Mouse (Mus musculus) stomach, embryonic 15.5 days (tissue): ENCODE data around the gene Btbd11. TPM values are rescaled to one million over a fixed set of nuclear protein-coding genes. Genes with fewer than 3 reads are reported as not detected.

Experiments used
- ATAC-seq: fragments of 200-750 bp; cut with Nextera tagmentation; 2 replicates; pipeline ENCODE4 v1.8.0; 2017; ENCODE audit warnings: low read depth, moderate number of reproducible peaks, moderate TSS enrichment; ENCODE audit not compliant: insufficient read depth, low FRiP score
- H3K27ac ChIP-seq: fragments of 300-500 bp; sonication (generic); 2 replicates; pipeline ENCODE4 v1.5.1; 2015; ENCODE audit warnings: mild to moderate bottlenecking, inconsistent platforms
- H3K27me3 ChIP-seq: fragments of 300-500 bp; sonication (generic); replicated peaks from 2 replicates; pipeline ENCODE4 v1.6.1; 2015; ENCODE audit warnings: inconsistent platforms
- H3K36me3 ChIP-seq: fragments of 300-500 bp; sonication (generic); 2 replicates; pipeline ENCODE4 v1.6.1; 2015; ENCODE audit warnings: inconsistent platforms
- H3K4me1 ChIP-seq: fragments of 300-500 bp; sonication (generic); 2 replicates; pipeline ENCODE4 v1.6.1; 2015; ENCODE audit warnings: inconsistent platforms
- H3K4me2 ChIP-seq: fragments of 300-500 bp; sonication (generic); 2 replicates; pipeline ENCODE4 v1.6.1; 2015; ENCODE audit warnings: mild to moderate bottlenecking, inconsistent platforms
- H3K4me3 ChIP-seq: fragments of 300-500 bp; sonication (generic); replicated peaks from 2 replicates; pipeline ENCODE4 v1.5.1; 2015; ENCODE audit warnings: inconsistent platforms
- H3K9ac ChIP-seq: fragments of 300-500 bp; sonication (generic); 2 replicates; pipeline ENCODE4 v1.6.1; 2015; ENCODE audit warnings: inconsistent platforms
- H3K9me3 ChIP-seq: fragments of 300-500 bp; sonication (generic); 2 replicates; pipeline ENCODE4 v1.6.1; 2016; ENCODE audit warnings: inconsistent platforms
- WGBS: fragments of 180-500 bp; shearing (Covaris S2); methylation state at CpG from one replicate; pipeline ENCODE4 v1.1.7; 2015; 5-methylcytosine and 5-hydroxymethylcytosine counted together
- polyA plus RNA-seq: library from polyadenylated mRNA; unstranded; fragments of >200 nt; fragmentation: Nextera tagmentation; extraction: Ambion mirVana; gene quantifications from 2 replicates; pipeline ENCODE4 v1.2.1, GENCODE M21; 2015

The Btbd11 gene
- polyA plus RNA-seq, result 1.9 and 2.2 TPM in 2 replicates

DNA sequence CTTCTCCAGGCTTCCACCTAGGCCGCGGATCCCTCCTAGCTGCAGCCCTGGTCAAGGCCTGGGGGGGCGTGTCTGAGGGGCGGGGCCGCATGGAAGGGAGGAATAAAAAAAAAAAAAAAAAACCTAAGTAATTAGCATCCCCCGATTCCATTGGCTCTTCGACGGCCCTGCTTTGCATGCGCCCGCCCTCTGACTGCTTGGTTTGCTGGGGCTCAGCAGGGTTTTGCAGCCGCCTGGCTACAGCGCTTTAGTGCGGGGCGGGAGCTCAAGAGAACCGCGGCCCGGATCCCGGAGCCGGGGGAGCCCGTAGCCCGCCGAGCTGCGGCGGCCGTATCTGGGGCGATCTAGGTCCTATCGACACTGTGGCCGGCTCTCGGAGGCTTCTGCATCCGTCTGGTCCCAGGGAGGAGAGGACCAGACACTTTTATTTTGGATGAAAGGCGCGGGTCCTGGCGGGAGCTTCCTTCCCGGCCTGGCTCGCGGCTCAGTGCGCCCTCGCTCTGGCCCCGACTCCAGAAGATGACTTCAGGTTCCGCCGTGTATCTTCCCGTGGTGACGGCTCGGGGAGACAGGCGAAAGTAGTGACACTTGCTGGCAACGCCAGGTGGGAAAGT is at the start of gene Btbd11:
Gene Btbd11 (plus strand): TSS at position 210 of the 614 bp plus-strand sequence.
- H3K9me3 ChIP-seq, result no peaks in the 10 kb centered on the region
- peaks cover 19% of the 10 kb centered on the region; the same call in 1 of the 2 replicates for H3K4me1 ChIP-seq
- peak; percentile 96 for ATAC-seq
- no peaks in the 10 kb centered on the region for H3K36me3 ChIP-seq
- peak within 1 kb of the TSS; percentile 98 for H3K4me2 ChIP-seq
- peaks cover 17% of the 10 kb centered on the region; the same call in 1 of the 2 replicates for H3K27me3 ChIP-seq
- H3K27ac ChIP-seq, result peak within 1 kb of the TSS; percentile 51; the same call in 1 of the 2 replicates
- peak within 1 kb of the TSS; percentile 46; the same call in 1 of the 2 replicates for H3K9ac ChIP-seq
- WGBS, result under 1% methylated on average over 46 of the region's 46 CpGs
- peak within 1 kb of the TSS; percentile 59 for H3K4me3 ChIP-seq

DNA sequence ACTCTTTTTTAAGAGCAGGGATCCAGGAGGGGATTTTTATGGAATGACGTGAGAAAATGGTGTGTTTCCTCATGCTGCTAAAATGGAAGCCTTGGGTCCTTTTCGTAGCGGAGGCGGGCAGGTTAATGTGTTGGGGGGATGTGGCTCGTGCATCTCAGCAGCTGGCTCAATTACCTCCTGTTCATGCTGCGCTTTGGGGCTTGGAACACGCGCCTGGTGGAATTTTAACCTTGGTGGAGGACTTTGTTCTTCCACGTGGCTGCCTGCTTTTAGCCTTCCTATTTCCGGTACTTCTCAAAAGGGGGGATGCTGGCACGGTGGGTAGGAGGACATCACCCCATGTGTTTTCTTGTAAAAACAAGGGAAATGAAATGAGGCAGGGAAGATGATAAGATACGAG is 47.9 kb upstream of the Btbd11 start:
- Histone ChIP-seq H3K27me3 (no peaks in the 10 kb centered on the region), H3K36me3 (no peaks in the 10 kb centered on the region), H3K9ac (no peak overlapping the region)

DNA sequence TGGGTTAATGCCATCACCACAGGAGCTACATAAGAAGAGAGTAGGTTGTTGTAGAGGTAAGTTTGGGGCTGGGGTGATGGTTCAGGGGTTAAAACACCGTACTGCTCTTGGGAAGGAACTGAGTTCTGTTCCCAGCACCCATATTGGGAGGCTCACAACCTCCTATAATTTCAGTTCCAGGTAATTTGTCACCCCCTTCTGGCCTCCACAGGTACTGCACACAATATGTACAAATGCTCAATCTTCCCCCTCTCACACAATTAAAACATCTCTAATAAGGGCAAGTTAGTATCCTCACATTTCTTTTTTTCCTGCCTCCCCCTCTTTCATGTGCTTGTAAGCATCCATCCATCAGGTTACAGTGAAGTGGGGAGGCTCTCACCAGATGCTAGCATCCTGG is 44.7 kb upstream of the Btbd11 start:
- 84% methylated on average over 1 of the region's 1 CpGs for WGBS

More for the DNA sequence above, 47.9 kb upstream of the Btbd11 start:
- no peak overlapping the region for H3K4me3 ChIP-seq
- no peak overlapping the region for H3K4me2 ChIP-seq
- no peak for ATAC-seq
- H3K4me1 ChIP-seq, result no peaks in the 10 kb centered on the region
- no peak overlapping the region for H3K27ac ChIP-seq
- no peaks in the 10 kb centered on the region for H3K9me3 ChIP-seq
- 76% methylated on average over 12 of the region's 12 CpGs for WGBS

DNA sequence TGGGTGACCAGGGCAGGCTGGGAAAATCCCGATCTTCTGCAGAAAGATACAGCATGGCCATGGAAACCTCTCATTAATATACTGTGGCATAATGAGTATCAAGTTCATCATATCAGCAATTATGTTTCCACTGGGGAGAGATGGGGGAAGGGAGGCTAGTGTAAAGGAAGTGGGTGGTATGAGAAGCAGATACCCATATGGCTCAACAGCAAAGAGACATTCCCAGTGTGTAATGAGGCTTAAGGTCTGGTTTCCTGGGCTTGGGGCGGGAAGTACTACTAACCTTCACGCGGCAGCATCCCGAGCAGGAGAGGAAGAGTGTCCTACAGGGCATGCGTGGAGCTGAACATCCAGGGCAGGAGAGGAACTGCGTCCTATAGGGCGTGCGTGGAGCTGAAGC is 39.4 kb upstream of the Btbd11 start:
- WGBS, result 83% methylated on average over 9 of the region's 9 CpGs
- H3K9ac ChIP-seq, result no peak overlapping the region
- no peaks in the 10 kb centered on the region for H3K4me1 ChIP-seq
- no peak for ATAC-seq
- H3K27me3 ChIP-seq, result no peaks in the 10 kb centered on the region
- H3K4me2 ChIP-seq, result no peak overlapping the region
- no peaks in the 10 kb centered on the region for H3K36me3 ChIP-seq
- no peaks in the 10 kb centered on the region for H3K9me3 ChIP-seq
- H3K27ac ChIP-seq, result no peak overlapping the region
- H3K4me3 ChIP-seq, result no peak overlapping the region

More for the DNA sequence above, 44.7 kb upstream of the Btbd11 start:
- no peaks in the 10 kb centered on the region for H3K27me3 ChIP-seq
- no peak overlapping the region for H3K4me2 ChIP-seq
- no peak overlapping the region for H3K4me3 ChIP-seq
- no peaks in the 10 kb centered on the region for H3K36me3 ChIP-seq
- no peak overlapping the region for H3K27ac ChIP-seq
- no peak overlapping the region for H3K9ac ChIP-seq
- no peaks in the 10 kb centered on the region for H3K9me3 ChIP-seq
- ATAC-seq, result no peak
- H3K4me1 ChIP-seq, result no peaks in the 10 kb centered on the region

DNA sequence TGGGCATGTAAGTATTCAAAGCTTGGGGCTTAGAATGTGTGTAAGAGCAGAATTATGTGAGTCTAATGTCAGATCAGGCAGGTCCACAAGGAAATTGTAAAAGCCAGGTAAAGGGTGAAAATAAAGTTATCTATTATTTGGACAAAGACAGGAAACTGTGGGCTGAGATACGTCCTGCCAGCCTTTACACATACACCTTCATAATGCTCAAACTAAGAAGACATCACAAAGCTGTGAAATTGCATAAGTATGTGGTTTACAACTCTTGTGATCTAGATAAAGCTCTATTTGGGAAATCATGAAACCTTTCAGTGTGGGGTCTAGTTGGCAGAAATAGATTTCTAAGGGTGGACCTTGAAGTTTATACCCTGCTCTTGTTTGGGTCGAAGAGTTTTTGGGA is 34.1 kb upstream of the Btbd11 start:
- Histone ChIP-seq H3K9me3 (no peaks in the 10 kb centered on the region), H3K4me1 (no peaks in the 10 kb centered on the region), H3K9ac (no peak overlapping the region), H3K27me3 (no peaks in the 10 kb centered on the region), H3K4me2 (no peak overlapping the region), H3K27ac (no peak overlapping the region), H3K36me3 (no peaks in the 10 kb centered on the region), H3K4me3 (no peak overlapping the region)
- 59% methylated on average over 2 of the region's 2 CpGs for WGBS
- ATAC-seq, result no peak

DNA sequence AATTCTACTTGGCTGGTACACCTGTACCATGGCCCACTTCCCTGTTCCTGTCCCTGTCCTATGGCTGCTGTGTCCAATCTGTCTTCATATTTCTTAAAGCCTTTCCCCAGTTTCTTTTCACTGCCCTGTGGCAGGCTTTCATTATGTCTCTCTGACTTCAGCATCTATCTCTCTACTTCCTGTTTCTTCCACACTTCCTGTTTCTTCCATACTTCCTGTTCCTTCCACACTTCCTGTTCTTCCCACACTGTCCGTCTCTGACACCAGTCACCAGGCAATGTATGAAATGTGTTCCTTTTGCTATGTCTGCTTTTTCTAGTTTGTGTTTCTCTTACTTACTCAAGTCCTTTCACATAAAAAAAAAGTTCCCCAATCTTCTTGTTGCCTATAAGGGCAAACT is 32.3 kb upstream of the Btbd11 start:
- H3K27me3 ChIP-seq, result no peaks in the 10 kb centered on the region
- H3K9me3 ChIP-seq, result no peaks in the 10 kb centered on the region
- 80% methylated on average over 1 of the region's 1 CpGs for WGBS
- no peak for ATAC-seq
- no peak overlapping the region for H3K27ac ChIP-seq
- H3K36me3 ChIP-seq, result no peaks in the 10 kb centered on the region
- no peak overlapping the region for H3K9ac ChIP-seq
- no peak overlapping the region for H3K4me2 ChIP-seq
- no peaks in the 10 kb centered on the region for H3K4me1 ChIP-seq
- H3K4me3 ChIP-seq, result no peak overlapping the region

DNA sequence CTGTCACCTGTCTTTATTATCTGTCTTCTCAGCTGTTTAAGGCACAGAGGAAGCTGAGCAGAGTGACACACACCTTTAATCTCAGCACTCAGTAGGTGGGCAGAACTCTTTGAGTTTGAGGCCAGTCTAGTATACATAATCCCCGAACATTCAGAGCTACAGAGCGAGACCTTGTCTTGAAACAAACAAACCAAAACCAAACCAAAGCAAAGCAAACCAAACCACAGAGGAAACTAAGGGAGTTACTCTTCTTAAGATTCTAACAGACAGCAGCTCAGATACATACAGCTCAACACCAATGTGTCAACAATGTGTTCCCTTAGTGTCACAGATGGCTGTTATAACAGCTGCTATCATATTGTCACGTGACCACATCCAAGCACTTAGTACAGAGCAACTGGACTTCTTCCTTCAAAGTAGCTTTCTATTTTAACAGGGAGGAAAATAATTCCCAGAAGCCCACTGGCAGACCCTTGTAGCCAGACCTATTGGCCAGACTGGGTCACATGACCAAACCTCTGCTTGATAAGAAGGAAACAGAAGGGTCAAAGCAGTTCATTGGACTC is 27.0 kb upstream of the Btbd11 start:
- no peak overlapping the region for H3K27ac ChIP-seq
- no peaks in the 10 kb centered on the region for H3K4me1 ChIP-seq
- no peak overlapping the region for H3K4me2 ChIP-seq
- no peaks in the 10 kb centered on the region for H3K27me3 ChIP-seq
- no peaks in the 10 kb centered on the region for H3K36me3 ChIP-seq
- no peak for ATAC-seq
- H3K9me3 ChIP-seq, result no peaks in the 10 kb centered on the region
- 79% methylated on average over 3 of the region's 3 CpGs for WGBS
- no peak overlapping the region for H3K4me3 ChIP-seq
- H3K9ac ChIP-seq, result no peak overlapping the region

DNA sequence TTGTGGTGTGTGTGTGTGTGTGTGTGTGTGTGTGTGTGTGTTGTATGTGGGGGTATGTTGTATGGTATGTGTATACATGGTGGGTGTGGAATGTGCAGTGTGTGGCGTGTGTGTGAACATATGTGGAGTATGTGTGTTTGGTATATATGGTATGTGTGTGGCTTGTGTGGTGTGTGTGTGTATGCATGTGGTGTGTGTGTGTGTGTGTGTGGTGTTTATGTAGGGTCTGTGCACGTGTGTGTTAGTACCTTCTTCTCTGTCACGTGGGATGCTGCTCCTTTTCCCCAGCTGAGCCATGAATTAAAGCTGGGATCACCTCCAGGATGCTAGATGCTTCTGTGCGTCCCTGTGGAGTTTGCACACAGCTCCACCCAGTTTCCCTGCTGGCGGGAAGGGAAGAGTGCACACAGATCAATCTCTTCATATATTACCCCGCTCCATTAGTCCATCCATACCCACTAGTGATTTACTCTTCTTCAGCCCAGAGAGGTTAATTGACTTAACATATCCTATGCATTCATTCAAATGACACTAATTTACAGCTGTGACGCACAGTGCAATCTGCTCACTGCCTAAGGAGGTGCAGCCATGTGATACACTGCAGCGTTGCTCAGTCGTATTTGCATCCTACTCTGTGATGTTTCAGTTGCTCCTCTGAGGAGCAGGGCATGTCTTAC is 23.7 kb upstream of the Btbd11 start:
- Histone ChIP-seq H3K27ac (no peak overlapping the region), H3K9me3 (no peaks in the 10 kb centered on the region), H3K4me2 (no peak overlapping the region), H3K4me3 (no peak overlapping the region), H3K9ac (no peak overlapping the region), H3K36me3 (no peaks in the 10 kb centered on the region), H3K27me3 (no peaks in the 10 kb centered on the region), H3K4me1 (no peaks in the 10 kb centered on the region)
- no peak for ATAC-seq
- 68% methylated on average over 9 of the region's 9 CpGs for WGBS

DNA sequence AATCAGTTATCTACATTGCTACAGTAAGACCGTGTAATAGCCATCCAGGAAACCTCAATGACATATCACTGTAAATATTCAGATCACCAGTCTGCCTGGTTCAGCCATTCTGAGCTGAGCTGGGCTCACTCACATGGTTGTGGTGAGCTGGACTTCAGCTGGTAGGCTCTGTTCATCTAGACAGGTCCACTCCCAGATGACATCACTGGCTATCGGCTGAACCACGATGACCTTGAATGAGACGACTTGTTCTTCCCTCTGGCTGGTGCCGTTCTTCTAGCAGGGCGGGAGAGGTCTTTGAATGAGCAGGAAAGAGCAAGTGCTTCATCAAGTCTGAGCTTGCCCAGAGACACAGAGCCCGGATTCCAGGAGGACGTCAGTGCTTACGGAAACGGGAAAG is 19.7 kb upstream of the Btbd11 start:
- Histone ChIP-seq H3K27me3 (no peaks in the 10 kb centered on the region), H3K4me1 (no peaks in the 10 kb centered on the region), H3K9ac (no peak overlapping the region), H3K4me3 (no peak overlapping the region), H3K9me3 (no peaks in the 10 kb centered on the region), H3K4me2 (no peak overlapping the region), H3K27ac (no peak overlapping the region), H3K36me3 (no peaks in the 10 kb centered on the region)
- WGBS, result 71% methylated on average over 10 of the region's 10 CpGs
- ATAC-seq, result no peak

DNA sequence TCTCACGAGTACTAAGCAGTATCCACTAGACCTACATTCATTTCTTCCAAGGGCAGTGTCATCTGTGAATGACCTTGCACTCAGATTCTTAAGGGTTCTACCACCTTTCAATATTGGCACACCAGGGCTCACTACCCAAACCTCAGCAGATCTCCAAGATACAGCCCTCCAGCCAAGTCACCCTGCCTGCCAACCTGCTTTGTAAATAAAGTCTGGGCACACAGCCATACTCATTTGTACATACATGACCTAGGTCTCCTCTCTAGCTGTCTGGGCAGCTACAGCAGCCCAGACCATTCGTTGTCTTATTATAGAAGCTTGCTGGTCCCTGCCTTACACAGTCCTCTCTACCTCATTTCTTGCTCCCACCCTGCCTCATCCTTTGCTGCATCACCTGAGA is 15.3 kb upstream of the Btbd11 start:
- Histone ChIP-seq H3K9me3 (no peaks in the 10 kb centered on the region), H3K4me1 (no peaks in the 10 kb centered on the region), H3K4me2 (no peak overlapping the region), H3K4me3 (no peak overlapping the region), H3K27ac (no peak overlapping the region), H3K27me3 (no peaks in the 10 kb centered on the region), H3K9ac (no peak overlapping the region), H3K36me3 (no peaks in the 10 kb centered on the region)
- ATAC-seq, result no peak
- 62% methylated on average over 2 of the region's 2 CpGs for WGBS

DNA sequence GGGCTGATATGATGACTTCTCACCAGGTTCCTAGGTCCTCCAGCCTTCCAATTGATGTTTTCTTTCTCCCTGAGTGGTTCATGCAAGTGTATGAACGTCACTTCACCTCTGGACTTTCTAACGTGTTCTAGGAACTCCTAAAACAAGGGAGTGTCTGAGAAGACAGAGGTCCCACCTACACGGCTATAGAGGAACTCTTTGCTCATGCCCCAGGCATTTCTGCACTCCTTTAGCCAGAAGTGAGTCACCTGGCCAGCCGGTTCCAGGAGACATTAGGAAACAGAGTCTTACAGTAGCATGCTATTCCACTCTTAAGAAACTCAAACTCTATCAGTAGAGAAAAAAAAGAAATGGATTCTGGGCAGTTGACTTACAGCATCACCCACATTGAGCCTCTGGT is 14.5 kb upstream of the Btbd11 start:
- H3K4me1 ChIP-seq, result no peaks in the 10 kb centered on the region
- no peak for ATAC-seq
- H3K27me3 ChIP-seq, result no peaks in the 10 kb centered on the region
- no peak overlapping the region for H3K27ac ChIP-seq
- H3K4me2 ChIP-seq, result no peak overlapping the region
- H3K9ac ChIP-seq, result no peak overlapping the region
- H3K36me3 ChIP-seq, result no peaks in the 10 kb centered on the region
- H3K4me3 ChIP-seq, result no peak overlapping the region
- 72% methylated on average over 4 of the region's 4 CpGs for WGBS
- no peaks in the 10 kb centered on the region for H3K9me3 ChIP-seq

DNA sequence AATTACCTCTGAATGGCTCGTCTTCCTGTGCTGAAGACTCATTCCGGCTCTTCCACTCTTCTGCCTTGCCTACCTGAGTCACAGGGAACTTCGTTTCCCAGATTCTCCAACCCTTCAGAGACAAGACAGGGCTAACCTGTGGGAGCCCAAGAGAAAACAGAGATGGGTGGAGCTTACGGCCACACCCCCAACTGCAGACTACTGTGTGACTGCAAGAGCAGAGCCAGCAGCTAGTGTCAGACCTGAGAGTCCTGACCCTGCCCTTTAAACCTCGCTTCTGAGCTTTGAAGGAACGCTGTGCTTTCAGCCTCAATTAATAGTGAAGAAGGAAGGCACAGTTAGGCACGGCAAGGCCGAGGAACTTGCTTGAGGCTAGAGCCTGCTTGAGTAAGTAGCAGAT is 7.6 kb upstream of the Btbd11 start:
- H3K36me3 ChIP-seq, result no peaks in the 10 kb centered on the region
- no peaks in the 10 kb centered on the region for H3K27me3 ChIP-seq
- no peaks in the 10 kb centered on the region for H3K9me3 ChIP-seq
- H3K27ac ChIP-seq, result no peak overlapping the region
- ATAC-seq, result no peak
- no peaks in the 10 kb centered on the region for H3K4me1 ChIP-seq
- H3K9ac ChIP-seq, result no peak overlapping the region
- WGBS, result 22% methylated on average over 8 of the region's 8 CpGs
- H3K4me2 ChIP-seq, result no peak overlapping the region
- H3K4me3 ChIP-seq, result no peak overlapping the region
